Mouse (Mus musculus): ENCODE results near the gene Zbtb41. TPM values are rescaled to one million over a fixed set of nuclear protein-coding genes. Genes with fewer than 3 reads are reported as not detected.

Gene Zbtb41
- polyA plus RNA-seq (2012; rRNA removed): 2.8 and 5.2 TPM in 2 replicates

DNA sequence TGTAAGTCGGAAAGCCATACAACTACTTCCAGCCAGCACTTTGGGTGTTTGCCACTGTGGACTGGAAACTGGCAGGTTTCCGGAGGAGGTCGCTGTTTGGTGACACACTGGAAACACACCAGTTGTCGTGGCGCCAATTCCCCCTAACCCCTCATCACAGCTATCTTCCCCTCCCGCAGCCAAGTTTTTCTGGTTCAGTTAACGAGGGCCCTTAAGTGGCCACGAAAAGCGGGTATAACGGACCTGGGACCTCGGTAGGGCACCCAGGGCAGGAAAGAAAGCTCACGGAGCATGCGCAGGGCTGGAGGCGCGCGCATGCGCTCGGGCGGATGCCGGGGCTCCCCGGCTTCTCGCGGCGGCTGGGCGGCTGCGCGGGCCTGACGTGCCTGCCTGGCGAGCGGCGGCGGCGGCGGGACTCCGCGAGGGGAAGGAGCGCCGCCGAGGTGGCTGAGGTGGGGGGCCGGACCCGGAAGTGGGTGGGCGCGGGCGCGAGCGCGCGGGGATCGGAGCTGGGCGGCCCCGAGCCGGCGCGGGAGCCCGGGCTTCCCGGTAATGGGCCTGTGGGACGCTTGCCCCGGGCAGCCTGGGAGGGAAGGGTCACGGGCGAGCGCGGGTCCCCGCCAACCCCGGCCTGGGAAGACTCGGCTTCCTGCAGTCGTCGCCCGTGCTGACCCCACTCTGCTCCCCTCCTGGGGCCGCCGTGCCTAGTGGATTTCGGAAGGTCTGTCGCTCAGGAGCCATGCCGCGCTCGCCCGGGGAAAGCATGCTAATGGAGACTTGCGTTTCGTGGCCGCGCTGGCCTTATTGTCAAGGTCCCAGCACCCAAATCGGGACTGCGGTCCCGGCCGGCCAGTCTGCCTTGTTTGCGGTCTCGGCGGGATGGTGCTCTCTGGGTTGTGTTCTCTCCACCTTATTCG, at the start of gene Zbtb41:
Zbtb41 (plus strand) TSS at position 414 of the 917 bp plus-strand sequence.

DNA sequence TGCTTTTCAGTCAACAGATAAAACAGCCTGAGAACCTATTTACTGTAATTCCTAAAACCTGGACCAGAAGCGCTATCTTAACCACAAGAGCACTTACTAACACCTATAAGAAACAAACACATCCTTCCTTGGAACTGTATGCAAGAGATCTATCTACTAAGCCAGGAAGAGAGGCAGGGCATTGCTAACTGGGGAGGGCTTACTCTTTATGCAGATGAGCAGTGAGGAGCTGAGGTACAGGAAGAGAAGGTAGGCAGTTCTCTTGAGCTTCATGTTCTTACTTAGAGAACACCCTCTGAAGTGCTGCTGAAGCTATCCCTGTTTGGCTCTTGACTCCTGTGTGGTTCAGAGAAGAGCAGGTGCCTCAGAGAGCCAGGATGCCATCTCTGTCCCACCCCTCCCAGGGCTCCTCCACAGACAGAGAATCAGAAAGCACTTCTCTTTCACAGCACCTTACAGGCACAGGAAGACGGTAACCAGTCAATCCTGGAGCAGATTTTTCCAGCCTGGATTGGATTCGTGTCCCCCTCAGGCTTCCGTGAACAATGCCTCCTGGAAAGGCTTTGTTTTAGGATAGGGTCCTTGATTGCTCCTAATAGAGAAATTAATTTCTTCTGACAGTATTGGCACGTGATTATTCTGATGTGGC, 45.3 kb upstream of the Zbtb41 start, which contains the start of gene Crb1:
Crb1 (minus strand) TSS at position 463 of the 649 bp plus-strand sequence.

DNA sequence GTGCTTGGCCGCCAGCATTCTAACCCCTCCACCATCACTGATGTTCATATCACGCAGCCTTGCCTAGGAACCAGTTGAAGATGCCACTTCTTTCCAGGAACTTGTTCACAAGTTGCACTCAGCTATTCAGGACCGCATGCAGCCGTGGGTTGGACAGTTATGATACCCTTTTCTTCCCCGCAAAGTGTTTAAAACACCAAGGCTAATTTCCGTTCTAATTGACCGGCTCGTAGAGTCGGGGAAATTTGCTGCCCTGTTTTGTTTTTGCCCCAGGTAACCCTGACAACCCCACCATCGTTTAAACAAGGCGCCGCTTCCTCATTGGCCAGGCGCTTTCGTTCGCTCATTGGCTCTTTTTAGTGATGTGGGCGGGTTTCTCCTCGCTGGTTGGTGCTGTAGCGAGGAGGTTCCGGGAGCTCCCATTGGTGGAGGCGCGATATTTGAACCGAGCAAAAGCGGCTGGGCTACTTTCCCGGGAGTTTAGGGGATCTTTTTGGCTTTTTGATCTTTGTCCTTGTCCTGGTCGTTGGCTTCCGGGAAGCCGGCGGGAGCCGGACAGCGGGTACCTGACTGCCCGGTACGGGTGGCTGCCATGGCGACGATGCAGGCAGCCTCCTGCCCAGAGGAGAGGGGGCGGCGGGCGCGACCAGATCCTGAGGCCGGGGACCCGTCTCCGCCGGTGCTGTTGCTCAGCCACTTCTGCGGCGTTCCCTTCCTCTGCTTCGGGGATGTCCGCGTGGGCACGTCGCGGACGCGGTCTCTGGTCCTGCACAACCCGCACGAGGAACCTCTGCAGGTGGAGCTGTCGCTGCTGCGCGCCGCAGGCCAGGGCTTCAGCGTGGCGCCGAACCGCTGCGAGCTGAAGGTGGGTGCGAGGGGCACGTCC, 32.5 kb downstream of the Zbtb41 start, which contains the start of gene Aspm:
Aspm (plus strand) TSS at position 433 of the 886 bp plus-strand sequence.

DNA sequence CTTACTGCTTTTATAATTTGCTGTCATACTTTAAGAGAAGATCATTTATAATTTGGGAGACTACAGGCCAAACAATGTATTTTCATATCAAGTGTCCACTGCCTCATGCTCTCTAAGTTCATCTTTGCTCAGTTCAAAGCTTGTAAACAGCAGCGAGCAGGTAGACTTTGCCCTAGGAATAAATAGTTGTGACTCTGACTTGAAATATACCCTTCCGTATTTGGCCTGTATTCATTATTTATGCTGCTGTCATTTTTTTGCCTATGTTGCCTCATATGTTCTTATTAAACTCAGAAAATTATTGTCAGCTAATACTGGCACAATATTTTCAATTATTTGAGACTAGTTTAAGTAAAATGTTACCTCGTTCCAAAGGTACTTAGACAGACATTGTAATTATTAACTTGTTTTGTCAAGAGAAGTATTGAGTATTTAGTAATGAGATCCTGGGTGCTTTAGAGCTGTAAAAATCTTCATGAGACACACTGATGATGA, 79.2 kb downstream of the Zbtb41 start, which contains the start of gene F13b:
F13b (plus strand) TSS at position 445 of the 495 bp plus-strand sequence.

Other genes with a start within 250 kb of the Zbtb41 start
- gene Crb1, start 45.2 kb upstream of the Zbtb41 start, polyA plus RNA-seq (2012; rRNA removed): 0.28 and 0.32 TPM in 2 replicates
- 1.5 and 1.9 TPM in 2 replicates for gene Aspm, start 32.5 kb downstream of the Zbtb41 start, polyA plus RNA-seq (2012; rRNA removed)
- not detected in 2 replicates for gene F13b, start 79.4 kb downstream of the Zbtb41 start, polyA plus RNA-seq (2012; rRNA removed)
- gene Cfhr1, start 138.0 kb downstream of the Zbtb41 start, polyA plus RNA-seq (2012; rRNA removed): not detected in 2 replicates

All from ovary, adult 2 months (tissue).